Mouse (Mus musculus): ENCODE measurements around the gene Fubp1. TPM values are rescaled to one million over a fixed set of nuclear protein-coding genes. Genes with fewer than 3 reads are reported as not detected.
"Not testable (repeated sequence)": the region's sequence is repeated elsewhere in the genome, so short reads cannot be mapped to it uniquely, and the experiment has no call there.

Gene Fubp1
- polyA plus RNA-seq, 1 experiment, result 109 TPM

DNA sequence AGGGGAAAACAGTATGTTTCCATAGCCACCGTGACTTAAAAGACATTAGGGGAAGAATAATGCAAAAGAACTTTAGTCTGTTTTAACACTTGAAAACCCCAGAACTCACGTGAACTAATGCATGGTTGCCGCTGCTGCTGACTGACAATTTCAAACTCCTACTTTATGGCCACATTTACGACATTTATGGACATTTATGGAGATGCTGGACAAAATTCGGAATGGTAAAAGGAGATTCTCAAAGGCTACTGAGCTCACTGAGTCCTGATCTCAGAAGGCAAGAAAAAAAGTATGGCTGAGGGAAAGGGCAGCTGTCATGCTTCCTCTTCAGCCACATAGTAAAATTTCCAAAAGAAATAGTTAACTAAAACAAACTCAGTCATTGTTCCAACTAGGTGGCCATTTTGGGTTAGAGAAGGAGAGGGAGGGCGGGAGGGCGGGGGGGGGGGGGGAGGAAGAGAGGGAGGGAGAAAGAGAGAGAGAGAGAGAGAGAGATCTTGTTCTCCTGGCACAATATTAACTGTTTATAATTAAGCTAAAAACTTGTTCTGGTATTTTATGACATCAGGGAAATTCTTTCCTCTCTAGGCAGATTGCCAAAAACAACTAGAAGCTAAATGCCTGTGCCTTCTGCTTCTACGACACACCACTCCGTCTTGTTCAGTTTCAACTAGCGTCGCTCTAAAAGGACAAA is 17.8 kb upstream of the Fubp1 start:
- peak in 1 of 2 experiments; percentile 33 for DNase-seq (ENCODE audit: extremely low spot score in 1 of 2, low spot score in 1 of 2)

DNA sequence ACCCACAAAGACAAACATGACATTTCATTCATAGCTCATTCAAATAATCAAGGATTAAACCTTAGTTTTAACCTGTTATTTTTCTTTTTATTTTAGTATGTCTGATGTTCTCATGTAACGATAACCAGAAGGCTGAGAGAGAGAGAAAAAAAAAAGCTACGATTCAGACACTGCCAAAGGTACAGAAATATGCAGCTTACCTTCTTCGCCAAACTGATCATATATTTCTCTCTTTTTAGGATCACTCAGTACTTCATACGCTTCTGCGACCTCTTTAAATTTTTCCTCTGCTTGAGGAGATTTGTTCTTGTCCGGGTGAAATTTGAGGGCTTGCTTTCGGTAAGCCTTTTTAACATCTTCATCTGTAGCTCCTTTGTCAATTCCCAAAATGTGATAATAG is 17.0 kb upstream of the Fubp1 start:
- DNase-seq (ENCODE audit: extremely low spot score in 1 of 2, low spot score in 1 of 2), result no peak

DNA sequence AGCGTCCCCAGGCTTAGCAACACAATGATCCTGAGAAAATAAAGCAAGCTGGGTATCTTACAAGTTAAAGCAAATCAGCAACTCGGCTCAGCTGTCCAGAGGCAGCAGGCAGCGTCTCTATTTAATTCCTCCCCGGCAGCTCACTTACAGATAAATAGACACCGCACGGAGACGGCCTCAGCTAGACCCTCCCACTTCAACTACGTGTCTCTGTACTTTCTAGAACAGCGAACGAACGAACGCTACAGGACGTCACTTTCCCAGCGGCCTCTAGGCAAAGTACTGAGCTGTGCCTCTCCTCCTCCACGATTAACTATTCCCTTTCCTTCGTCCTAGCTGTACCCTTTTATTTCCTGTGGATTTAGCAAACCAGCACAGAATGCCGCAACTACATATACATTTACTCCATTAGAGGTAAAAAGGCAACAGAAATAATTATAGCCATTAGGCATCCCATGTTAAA is 16.6 kb upstream of the Fubp1 start:
- peak; percentile 88 to 95 for DNase-seq (ENCODE audit: extremely low spot score in 1 of 2, low spot score in 1 of 2)

DNA sequence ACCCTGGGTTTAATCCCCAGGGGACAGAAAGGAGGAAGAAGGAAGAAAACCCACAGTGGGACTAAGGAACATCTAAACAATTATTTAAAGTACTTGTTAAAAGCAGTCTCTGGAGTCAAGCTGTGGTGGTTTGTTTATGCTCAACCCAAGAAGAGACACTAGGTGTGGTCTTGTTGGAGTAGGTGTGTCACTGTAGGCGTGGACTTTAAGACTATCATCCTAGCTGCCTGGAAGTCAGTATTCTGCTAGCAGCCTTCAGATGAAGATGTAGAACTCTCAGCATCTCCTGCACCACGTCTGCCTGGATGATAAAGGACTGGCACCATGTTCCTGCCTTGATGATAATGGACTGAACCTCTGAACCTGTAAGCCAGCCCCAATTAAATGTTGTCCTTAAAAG is 13.0 kb upstream of the Fubp1 start:
- DNase-seq (ENCODE audit: extremely low spot score in 1 of 2, low spot score in 1 of 2), result not testable (repeated sequence)

DNA sequence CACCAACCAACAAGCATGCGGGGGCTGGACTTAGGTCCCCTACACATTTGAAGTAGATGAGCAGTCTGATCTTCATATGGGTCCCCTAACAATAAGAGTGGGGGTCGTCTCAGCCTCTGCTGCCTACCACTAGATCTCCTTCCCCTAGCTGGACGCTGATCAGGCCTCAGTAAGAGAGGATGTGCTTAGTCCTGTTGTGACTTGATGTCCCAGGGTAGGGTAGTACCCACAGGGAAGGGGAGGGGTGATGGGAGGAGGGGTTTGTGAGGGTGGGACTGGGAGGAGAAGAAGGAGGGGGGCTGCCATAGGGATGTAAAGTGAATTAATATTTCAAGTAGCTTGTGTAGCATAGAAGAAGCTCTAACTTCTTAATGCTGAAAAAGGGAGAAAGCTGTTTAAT is 11.1 kb upstream of the Fubp1 start:
- no peak for DNase-seq (ENCODE audit: extremely low spot score in 1 of 2, low spot score in 1 of 2)

DNA sequence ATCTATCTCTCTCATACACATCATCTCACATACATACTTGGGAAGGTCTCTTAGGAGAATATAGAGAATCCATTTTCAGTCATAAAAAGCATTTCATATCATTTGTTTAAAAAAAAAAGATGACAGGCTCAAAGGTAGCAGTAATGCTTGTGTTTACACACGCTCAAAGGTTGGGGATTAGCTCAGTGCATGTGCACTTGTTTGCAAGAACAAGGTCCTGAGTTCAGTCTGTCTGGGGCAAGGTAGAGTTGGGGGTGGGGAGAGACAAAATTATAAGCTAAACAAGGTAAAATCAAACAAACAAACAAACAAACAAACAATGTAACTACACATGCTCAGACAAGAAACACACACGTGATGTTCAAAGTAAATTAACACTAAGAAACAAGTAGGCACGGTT is 9.0 kb upstream of the Fubp1 start:
- no peak for DNase-seq (ENCODE audit: extremely low spot score in 1 of 2, low spot score in 1 of 2)

DNA sequence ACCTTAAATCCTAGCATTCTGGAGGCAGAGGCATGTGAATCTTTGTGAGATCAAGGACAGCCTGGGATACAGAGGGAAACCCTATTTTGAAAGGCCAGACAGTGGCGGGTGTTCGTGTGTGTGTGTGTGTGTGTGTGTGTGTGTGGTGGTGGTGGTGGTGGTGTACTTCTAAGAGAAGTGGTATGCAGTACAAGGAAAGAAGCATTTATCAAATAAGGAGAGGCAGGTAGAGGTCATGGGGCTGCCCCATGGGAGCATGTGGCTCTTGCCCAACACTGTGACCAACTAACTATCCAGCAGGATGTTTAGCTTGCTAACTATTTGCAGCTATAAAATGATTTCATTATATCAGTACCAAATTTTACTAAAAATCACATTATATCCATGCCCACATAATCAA is 8.6 kb upstream of the Fubp1 start:
- no peak for DNase-seq (ENCODE audit: extremely low spot score in 1 of 2, low spot score in 1 of 2)

DNA sequence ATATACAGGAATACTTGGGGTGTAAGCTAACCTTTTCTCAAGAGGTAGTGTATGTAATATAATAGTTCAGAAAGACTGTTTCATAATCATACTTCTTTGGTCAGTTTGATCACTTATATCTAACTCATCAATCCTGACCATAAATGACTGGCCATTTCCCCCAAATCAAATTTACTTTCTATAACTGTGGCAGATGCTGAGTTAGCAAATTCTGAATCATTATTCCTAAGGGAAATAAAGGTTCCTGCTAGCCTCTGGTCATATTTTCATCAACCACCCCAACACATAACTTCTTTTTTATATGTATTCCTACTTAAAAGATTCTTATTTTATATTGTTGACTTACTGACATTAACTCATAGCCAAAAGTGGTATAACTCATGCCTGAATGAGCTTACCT is 7.3 kb upstream of the Fubp1 start:
- DNase-seq (ENCODE audit: extremely low spot score in 1 of 2, low spot score in 1 of 2), result no peak

DNA sequence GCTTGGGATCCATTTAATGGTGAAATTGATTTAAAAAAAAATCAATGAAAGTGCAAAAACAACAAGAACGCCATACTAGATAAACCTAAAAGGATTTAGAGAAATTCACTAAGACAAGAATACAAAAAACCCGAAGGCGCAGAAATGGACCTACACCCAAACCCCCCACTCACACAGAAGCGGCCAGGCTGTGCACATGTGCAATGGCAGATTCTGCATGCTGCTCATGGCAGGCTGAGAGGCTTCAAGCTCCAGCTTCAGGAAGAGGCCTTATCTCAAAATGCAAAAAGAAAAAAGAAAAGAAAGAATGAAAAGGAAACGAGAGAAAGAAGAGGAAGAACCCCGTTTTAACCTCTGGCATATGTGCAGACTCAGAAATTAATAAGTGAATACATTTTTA is 6.8 kb upstream of the Fubp1 start:
- no peak for DNase-seq (ENCODE audit: extremely low spot score in 1 of 2, low spot score in 1 of 2)

DNA sequence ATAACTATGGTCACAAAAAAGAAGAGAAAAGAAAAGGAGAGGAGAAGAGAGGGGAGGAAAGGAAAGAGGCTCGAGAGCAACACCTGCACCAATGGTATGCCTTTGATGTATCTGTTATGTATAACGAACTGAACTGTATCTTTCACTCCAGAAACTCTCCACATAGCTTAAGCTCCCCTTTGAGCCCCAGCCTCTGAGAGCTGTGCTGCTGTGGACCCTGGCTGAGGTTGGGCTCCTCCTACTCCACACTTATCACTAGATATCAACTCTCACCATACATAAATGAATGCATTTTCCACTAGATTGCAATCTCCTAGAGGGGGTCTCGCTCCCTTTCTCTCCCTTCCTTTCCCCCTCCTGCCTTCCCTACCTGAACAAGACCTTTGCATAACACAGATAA is 6.2 kb upstream of the Fubp1 start:
- DNase-seq (ENCODE audit: extremely low spot score in 1 of 2, low spot score in 1 of 2), result no peak

DNA sequence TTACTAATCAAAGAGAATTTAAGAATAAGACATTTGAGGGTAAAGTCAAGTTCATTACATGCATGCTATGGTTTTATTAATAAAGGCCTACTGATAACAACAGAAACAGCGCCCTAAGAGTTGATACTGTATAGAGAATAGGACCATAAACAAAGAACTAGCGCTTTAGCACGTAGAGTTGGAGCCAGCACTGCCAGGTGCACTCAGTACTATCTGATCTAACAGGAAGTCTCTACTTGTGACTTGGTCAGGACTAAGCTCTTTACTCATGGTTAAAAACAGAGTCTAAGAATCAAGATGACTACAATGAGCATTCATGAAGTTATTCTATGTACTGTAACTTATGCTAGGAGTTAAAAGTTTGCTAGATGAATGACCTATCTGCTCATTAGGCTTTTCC is 5.6 kb upstream of the Fubp1 start:
- DNase-seq (ENCODE audit: extremely low spot score in 1 of 2, low spot score in 1 of 2), result no peak

DNA sequence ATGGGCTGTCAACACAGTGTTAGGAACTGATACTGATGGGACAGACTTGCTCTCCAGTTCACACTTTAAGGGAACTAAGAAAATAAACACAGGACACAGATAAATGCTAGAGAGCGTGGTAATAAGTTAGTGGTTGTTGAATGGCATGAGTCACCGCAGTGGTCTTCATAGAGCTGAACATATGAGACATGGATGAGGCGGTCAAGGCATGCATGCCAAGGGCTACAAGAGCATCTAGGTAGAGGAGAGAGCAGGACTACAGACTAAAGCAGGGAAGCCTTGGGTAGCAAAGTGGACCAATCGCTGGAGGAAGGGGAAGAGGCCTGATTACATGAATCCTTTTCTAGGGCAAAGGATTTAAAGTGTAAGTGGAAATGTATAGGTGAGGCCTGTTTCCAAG is 3.1 kb upstream of the Fubp1 start:
- no peak for DNase-seq (ENCODE audit: extremely low spot score in 1 of 2, low spot score in 1 of 2)

DNA sequence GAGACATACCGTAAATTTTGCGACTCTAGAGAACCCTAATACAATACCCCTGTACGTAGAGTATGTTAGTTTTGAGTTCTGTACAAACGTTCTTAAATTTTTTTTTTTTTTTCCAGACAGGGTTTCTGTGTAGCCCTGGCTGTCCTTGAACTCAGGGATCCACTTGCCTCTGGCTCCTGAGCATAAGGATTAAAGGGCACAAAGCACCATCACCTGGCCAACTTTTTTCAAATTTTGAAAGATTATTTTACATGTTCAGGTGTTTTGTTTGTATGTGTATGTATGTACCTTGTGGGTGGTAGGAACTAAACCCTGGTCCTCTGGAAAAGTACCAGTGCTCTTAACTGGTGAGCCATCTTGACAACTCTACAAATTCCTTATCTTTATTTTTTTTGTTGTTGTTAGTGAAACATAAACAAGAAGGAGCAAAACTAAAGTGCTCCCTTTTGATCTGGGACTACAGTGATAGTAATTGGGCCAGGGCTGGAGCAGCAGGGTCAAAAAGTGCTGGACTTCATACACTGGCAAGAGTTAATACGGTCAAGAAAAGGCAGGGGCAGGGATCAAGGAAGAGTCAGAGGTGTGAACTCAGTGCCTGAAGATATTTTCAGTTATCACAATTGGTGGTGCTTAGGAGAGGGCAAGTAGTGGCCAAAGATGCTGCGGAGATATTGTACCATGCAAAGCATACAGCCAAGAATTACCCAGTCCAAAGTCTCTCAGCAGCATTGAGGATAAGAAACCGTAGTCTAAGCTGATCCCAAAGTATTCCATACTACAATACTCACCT is 1.9 kb upstream of the Fubp1 start:
- no peak for DNase-seq (ENCODE audit: extremely low spot score in 1 of 2, low spot score in 1 of 2)

DNA sequence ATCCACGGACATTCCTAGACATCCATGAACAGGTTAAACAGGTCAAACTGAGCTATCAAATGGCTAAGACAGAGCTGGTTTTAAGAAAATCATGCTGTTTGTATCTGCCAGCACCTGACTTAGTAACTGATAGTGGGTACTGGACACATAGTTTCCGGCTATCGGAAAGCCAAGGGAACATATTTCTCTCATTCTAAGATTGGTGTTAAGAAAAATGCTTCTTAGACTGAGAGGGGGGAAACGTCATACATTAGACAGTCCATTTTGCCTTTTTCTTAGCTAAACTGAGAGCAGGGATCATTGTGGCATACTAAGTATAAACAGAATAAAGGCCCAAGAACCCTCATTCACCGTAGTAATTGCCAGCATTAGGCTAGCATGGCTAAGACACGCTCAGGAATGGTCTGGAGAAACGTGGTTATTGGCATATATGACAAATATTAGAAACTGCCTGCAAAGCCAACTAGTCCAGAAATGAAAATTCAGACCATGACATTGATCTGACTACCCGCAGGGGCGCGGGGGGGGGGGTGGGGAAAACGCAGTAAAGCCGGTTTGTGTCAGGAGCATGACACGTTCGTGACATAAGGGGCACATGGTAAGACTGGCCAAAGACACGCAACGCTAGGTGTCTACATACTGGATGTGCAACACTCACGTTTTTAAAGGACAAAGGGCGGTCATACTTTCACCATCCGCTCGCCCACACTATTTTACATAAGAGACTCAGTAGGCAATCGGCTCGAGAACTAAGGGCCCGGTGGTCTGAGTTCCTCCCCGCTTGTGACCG is 850 bp upstream of the Fubp1 start:
- peak in 1 of 2 experiments; percentile 13 for DNase-seq (ENCODE audit: extremely low spot score in 1 of 2, low spot score in 1 of 2)

DNA sequence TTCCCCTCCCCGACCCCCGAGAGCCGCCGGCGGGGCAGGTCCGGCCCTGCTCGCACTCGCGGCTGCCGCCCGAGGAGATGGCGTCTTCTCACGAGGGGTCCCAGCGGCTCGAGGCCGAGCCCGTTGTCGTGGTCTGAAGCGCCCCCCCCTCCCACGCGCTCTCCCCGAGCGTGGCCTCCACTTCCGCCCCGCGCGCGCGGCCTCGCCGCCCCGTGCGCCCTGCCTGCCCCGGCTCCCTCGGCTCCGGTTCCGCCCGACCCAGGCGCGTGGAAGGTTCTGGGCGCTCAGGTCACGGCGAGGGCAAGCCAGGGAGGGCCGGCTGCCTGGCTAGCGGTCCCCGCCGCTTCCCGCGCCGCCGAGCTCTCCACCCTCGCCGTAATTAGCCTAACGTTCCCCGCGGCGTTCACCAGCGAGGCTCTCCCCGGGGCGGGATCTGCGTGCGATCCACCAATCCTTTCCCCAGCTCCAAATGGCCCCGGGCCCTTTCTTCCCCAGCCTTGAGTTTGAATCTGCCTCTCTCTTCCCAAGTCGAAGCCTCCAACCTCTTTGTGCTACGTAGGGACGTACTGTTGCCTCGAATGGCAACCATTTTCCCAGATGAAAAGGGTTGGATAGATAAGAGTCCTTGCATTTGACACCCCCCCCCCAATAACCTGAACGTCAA is 638 bp downstream of the Fubp1 start:
- peak; percentile 33 to 69 for DNase-seq (ENCODE audit: extremely low spot score in 1 of 2, low spot score in 1 of 2)

DNA sequence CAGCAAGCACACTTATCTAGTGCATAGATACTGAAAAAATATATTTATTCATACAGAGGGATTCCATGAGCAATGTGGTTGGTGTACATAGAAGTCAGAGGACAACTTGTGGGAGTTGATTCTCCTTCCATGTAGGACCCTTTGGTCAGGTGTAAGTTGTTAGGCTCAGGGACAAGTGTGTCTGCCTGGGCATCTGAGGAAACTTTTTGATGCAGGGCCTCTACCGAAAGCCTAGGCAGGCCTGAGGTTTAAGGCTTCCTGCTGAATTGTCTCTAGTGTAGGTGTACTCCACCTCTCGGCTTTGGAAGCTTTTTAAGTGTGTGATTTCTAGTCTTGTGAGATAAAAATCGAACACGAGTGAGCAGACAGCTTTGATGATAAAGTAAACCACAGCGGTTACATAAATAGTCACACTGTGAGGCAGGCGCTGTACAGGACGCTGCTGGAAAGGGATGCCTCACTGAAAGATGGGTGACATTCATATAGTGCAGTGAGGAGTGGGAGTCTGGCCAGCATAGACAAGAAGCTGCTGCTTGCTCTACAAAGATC is 1.6 kb downstream of the Fubp1 start:
- peak in 1 of 2 experiments; percentile 15 for DNase-seq (ENCODE audit: extremely low spot score in 1 of 2, low spot score in 1 of 2)

DNA sequence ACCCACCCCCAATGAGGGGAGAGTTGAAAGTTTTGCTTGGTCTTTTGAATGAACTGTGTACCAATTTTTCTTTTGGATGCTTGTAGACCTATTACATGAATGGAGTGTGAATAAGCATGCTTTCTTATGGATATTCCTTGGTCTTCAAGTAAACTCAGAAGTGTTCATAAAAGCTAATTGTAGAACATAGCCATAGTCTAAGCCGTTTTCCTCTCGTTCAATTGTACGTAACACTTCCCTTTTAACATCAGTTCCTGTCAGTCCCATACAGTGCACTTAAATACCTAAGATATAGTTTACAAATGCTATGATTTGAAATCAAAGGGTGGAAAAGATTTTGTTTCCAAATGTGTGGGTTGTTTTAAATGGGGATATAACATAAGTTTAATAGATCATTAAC is 3.2 kb downstream of the Fubp1 start:
- no peak for DNase-seq (ENCODE audit: extremely low spot score in 1 of 2, low spot score in 1 of 2)

DNA sequence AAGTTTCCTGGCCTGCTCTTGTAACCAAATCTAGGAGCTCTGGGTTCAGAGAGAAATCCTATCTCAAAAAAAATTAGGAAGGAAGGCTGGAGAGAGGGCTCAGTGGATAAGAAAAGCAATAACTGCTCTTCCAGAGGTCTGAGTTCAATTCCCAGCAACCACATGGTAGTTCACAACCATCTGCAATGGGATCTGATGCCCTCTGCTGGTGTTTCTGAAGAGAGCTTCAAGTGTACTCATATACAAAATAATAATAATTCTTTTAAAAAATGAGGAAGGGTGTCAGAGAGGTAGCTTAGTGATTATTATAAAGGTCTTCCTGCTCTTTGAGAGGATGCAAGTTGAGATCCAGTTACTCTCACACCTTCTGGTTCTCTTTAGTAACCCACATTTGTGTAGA is 14.7 kb downstream of the Fubp1 start:
- DNase-seq (ENCODE audit: extremely low spot score in 1 of 2, low spot score in 1 of 2), result no peak

DNA sequence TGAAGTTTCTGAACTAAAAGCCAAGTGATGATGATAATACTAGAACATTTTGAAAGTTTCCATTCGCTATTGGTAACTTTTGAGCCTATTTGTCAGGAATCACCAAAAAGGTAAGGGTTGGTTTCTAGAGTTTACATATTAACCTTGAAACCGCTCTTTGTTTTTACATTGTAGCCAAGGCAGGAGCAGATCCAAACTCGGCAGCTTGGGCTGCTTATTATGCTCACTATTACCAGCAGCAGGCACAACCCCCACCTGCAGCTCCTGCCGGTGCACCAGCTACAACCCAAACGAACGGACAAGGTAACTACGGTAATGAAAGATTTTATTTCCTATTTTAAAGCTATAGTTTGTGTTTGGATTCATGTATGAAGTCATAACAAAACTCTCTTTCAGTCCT is 15.7 kb downstream of the Fubp1 start:
- no peak for DNase-seq (ENCODE audit: extremely low spot score in 1 of 2, low spot score in 1 of 2)

DNA sequence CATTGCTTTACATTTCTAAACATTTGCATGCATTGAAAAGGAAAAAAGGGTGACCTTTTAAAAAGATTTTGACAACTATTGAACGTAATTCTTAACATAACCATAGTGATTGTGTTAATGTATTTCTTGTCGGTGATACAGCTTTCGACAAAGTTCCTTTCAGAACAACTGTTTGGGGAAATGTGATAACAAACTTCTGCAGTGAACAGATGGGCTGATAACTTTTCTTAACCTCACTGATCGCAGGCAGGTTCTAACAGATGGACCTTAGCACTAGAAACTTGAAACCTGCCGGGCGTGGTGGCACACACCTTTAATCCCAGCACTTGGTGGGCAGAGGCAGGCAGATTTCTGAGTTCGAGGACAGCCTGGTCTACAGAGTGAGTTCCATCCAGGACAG is 18.6 kb downstream of the Fubp1 start:
- DNase-seq (ENCODE audit: extremely low spot score in 1 of 2, low spot score in 1 of 2), result no peak

DNA sequence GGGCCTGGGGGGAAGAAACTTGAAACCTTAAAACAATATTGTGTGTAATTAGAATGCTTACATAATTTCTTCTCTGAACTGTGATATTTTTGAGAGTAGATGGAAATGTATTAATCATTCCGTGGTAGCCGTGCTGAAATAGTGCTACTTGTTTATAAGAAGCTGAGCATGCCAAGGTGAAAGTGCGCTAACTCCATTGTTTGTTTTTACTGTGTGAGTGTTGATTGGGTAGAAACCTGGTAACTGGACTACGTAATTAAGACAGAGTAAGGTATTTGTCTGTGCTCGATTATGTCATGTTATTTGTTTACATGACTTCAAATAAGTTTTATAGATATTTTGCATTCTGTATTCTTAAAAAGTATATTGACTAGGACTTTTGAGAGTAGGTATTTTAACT is 19.0 kb downstream of the Fubp1 start:
- DNase-seq (ENCODE audit: extremely low spot score in 1 of 2, low spot score in 1 of 2), result no peak

Measured in frontal cortex, adult 2 months (tissue).